Mouse (Mus musculus) c-Kit-negative CD71-positive TER-119-positive erythroid progenitor cells, embryonic 14.5 days (primary cell): ENCODE results near the gene Cep78.

Experiments used
- DNase-seq: peaks from one replicate; pipeline ENCODE4 v3.0.0-alpha.2; 2013; ENCODE audit warnings: low read depth, low spot score

The Cep78 gene

GRCm38 (mm10) chr19:15910488-15910887 lies 74.3 kb downstream of the Cep78 start:
- DNase-seq: no peak

- no peak for DNase-seq
These were observed 76.8 kb downstream of the Cep78 start for GRCm38 (mm10) chr19:15908016-15908415.
